Mouse (Mus musculus) limb, embryonic 14.5 days (tissue): ENCODE data around the gene 1700028K03Rik. TPM values are rescaled to one million over a fixed set of nuclear protein-coding genes. Genes with fewer than 3 reads are reported as not detected.

Experiments
- ATAC-seq: fragments of 200-750 bp; cut with Nextera tagmentation; 2 replicates; pipeline ENCODE4 v1.8.0; 2017; ENCODE audit warnings: low read depth, moderate number of reproducible peaks, moderate TSS enrichment; ENCODE audit not compliant: low FRiP score
- DNase-seq: peaks from one replicate; pipeline ENCODE4 v3.0.0-alpha.2; 2015; ENCODE audit warnings: low spot score
- H3K27ac ChIP-seq: fragments of 300-500 bp; sonication (generic); replicated peaks from 2 replicates; pipeline ENCODE4 v1.5.1; 2014; ENCODE audit warnings: low read depth, mild to moderate bottlenecking, low read length, moderate library complexity, mixed read lengths
- H3K27me3 ChIP-seq: fragments of 300-500 bp; sonication (generic); 2 replicates; pipeline ENCODE4 v1.6.1; 2014; ENCODE audit warnings: low read length, mixed read lengths; ENCODE audit not compliant: control insufficient read depth, insufficient read depth
- H3K36me3 ChIP-seq: fragments of 300-500 bp; sonication (generic); 2 replicates; pipeline ENCODE4 v1.6.1; 2014; ENCODE audit warnings: mild to moderate bottlenecking, low read length, moderate library complexity, mixed read lengths; ENCODE audit not compliant: control insufficient read depth, insufficient read depth
- H3K4me1 ChIP-seq: fragments of 300-500 bp; sonication (generic); 2 replicates; pipeline ENCODE4 v1.6.1; 2014; ENCODE audit warnings: antibody characterized with exemption, low read length, mixed read lengths; ENCODE audit not compliant: control insufficient read depth, insufficient read depth
- H3K4me2 ChIP-seq: fragments of 300-500 bp; sonication (generic); replicated peaks from 2 replicates; pipeline ENCODE4 v1.6.1; 2014; ENCODE audit warnings: low read depth, mild to moderate bottlenecking, low read length, moderate library complexity; ENCODE audit not compliant: severe bottlenecking
- H3K4me3 ChIP-seq: fragments of 300-500 bp; sonication (generic); replicated peaks from 2 replicates; pipeline ENCODE4 v1.5.1; 2014; ENCODE audit warnings: low read length
- H3K9ac ChIP-seq: fragments of 300-500 bp; sonication (generic); 2 replicates; pipeline ENCODE4 v1.6.1; 2014; ENCODE audit warnings: mild to moderate bottlenecking, low read depth, low read length, moderate library complexity; ENCODE audit not compliant: severe bottlenecking
- H3K9me3 ChIP-seq: fragments of 300-500 bp; sonication (generic); 2 replicates; pipeline ENCODE4 v1.6.1; 2016; ENCODE audit warnings: low read length; ENCODE audit not compliant: control insufficient read depth
- POLR2A ChIP-seq: fragments of 200-500 bp; IDR thresholded peaks from 2 replicates; pipeline ENCODE4 v1.8.0; 2012; ENCODE audit warnings: inconsistent platforms, mild to moderate bottlenecking, moderate library complexity, borderline replicate concordance; ENCODE audit not compliant: insufficient read depth, insufficient read length; ENCODE audit errors: extremely low read depth
- WGBS: fragments of 180-500 bp; shearing (Covaris S2); extraction: QIAGEN DNeasy Blood & Tissue Kit; methylation state at CpG from one replicate; pipeline ENCODE4 v1.1.7; 2014; 5-methylcytosine and 5-hydroxymethylcytosine counted together
- polyA plus RNA-seq, 2 experiments: library from polyadenylated mRNA; depleted of rRNA in 1 of 2; stranded (reverse) in 1 of 2; unstranded in 1 of 2; fragments of >200 nt; fragmentation: Nextera tagmentation in 1 of 2; extraction: Ambion mirVana in 1 of 2; gene quantifications; 2 replicates each; pipeline versions ENCODE4 v1.2.1 to v1.2.3; 2012 to 2014

Gene 1700028K03Rik
- polyA plus RNA-seq, 2 experiments: 0.06 to 0.14 TPM

- Histone ChIP-seq H3K27me3 (no peaks in the 10 kb centered on the region), H3K27ac (no peak overlapping the region), H3K4me2 (no peak overlapping the region), H3K9me3 (no peaks in the 10 kb centered on the region), H3K4me3 (no peak overlapping the region), H3K36me3 (0 out of 2 replicates have a peak, but pooled peaks cover 4% of the 10 kb centered on the region), H3K9ac (no peak overlapping the region), H3K4me1 (no peaks in the 10 kb centered on the region)
- ATAC-seq (peak; percentile 65), DNase-seq (peak; percentile 17)
- TF ChIP-seq POLR2A: no peak
- WGBS: 84% methylated on average over 10 of the region's 10 CpGs
Measured at GRCm38 (mm10) chr5:107510503-107510902, 24.0 kb upstream of the 1700028K03Rik start.

- H3K36me3 ChIP-seq: 0 out of 2 replicates have a peak, but pooled peaks cover 4% of the 10 kb centered on the region
- H3K9me3 ChIP-seq: no peaks in the 10 kb centered on the region
- no peak overlapping the region for H3K9ac ChIP-seq
- H3K4me3 ChIP-seq: no peak overlapping the region
- DNase-seq (no peak), ATAC-seq (no peak)
- H3K4me1 ChIP-seq: no peaks in the 10 kb centered on the region
- H3K4me2 ChIP-seq: no peak overlapping the region
- 45% methylated on average over 2 of the region's 2 CpGs for WGBS
- no peak for TF ChIP-seq POLR2A
- H3K27ac ChIP-seq: no peak overlapping the region
- no peaks in the 10 kb centered on the region for H3K27me3 ChIP-seq
Measured at GRCm38 (mm10) chr5:107511326-107511725, 23.2 kb upstream of the 1700028K03Rik start.

- ATAC-seq: no peak
- no peaks in the 10 kb centered on the region for H3K27me3 ChIP-seq
- H3K9ac ChIP-seq: no peak overlapping the region
- H3K36me3 ChIP-seq: 0 out of 2 replicates have a peak, but pooled peaks cover 2% of the 10 kb centered on the region
- no peak overlapping the region for H3K4me2 ChIP-seq
- H3K9me3 ChIP-seq: no peaks in the 10 kb centered on the region
- H3K4me1 ChIP-seq: no peaks in the 10 kb centered on the region
- no peak for TF ChIP-seq POLR2A
- WGBS: 52% methylated on average over 7 of the region's 7 CpGs
- H3K4me3 ChIP-seq: no peak overlapping the region
- DNase-seq: peak; percentile 25
- no peak overlapping the region for H3K27ac ChIP-seq
Measured at GRCm38 (mm10) chr5:107513583-107513982, 20.9 kb upstream of the 1700028K03Rik start.

- 98% methylated on average over 3 of the region's 3 CpGs for WGBS
- no peaks in the 10 kb centered on the region for H3K27me3 ChIP-seq
- no peaks in the 10 kb centered on the region for H3K4me1 ChIP-seq
- H3K9me3 ChIP-seq: no peaks in the 10 kb centered on the region
- TF ChIP-seq POLR2A: no peak
- no peak overlapping the region for H3K9ac ChIP-seq
- ATAC-seq: no peak
- DNase-seq: no peak
- no peaks in the 10 kb centered on the region for H3K36me3 ChIP-seq
- H3K4me2 ChIP-seq: no peak overlapping the region
- H3K27ac ChIP-seq: no peak overlapping the region
- no peak overlapping the region for H3K4me3 ChIP-seq
Measured at GRCm38 (mm10) chr5:107515453-107515852, 19.1 kb upstream of the 1700028K03Rik start.

- no peak for ATAC-seq
- H3K4me1 ChIP-seq: no peaks in the 10 kb centered on the region
- no peak overlapping the region for H3K27ac ChIP-seq
- no peak overlapping the region for H3K9ac ChIP-seq
- 98% methylated on average over 1 of the region's 1 CpGs for WGBS
- no peaks in the 10 kb centered on the region for H3K27me3 ChIP-seq
- no peak overlapping the region for H3K4me3 ChIP-seq
- no peak for DNase-seq
- H3K4me2 ChIP-seq: no peak overlapping the region
- no peaks in the 10 kb centered on the region for H3K9me3 ChIP-seq
- no peaks in the 10 kb centered on the region for H3K36me3 ChIP-seq
- no peak for TF ChIP-seq POLR2A
Measured at GRCm38 (mm10) chr5:107516087-107516486, 18.4 kb upstream of the 1700028K03Rik start.

DNA sequence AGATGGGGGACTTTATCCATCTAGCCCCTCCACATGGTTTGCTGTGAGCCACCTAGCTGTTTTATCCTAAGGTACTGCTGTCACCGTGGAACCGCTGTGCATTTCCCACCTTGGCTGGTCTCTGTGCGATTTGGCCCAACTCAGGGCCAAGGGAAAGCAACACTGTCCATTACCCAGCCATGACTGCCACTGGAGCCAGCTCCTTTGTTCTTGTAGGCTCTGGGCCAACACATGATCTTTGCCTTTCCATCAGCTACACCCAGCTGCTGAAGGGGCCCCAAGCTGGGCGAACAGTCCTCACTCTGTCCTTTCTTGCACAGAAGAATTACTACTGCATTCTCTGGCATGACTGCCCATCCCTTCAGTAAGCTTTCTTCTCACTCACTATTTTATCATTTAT is 15.9 kb upstream of the 1700028K03Rik start:
- TF ChIP-seq POLR2A: no peak
- WGBS: 98% methylated on average over 4 of the region's 4 CpGs

More for the DNA sequence above, 15.9 kb upstream of the 1700028K03Rik start:
- Histone ChIP-seq H3K9ac (no peak overlapping the region), H3K9me3 (no peaks in the 10 kb centered on the region), H3K36me3 (no peaks in the 10 kb centered on the region), H3K4me3 (no peak overlapping the region), H3K27ac (no peak overlapping the region), H3K27me3 (no peaks in the 10 kb centered on the region), H3K4me2 (no peak overlapping the region), H3K4me1 (no peaks in the 10 kb centered on the region)
- ATAC-seq (no peak), DNase-seq (no peak)
